8 mouse cellular contexts compared by ENCODE assay signal in genomic region chr2:174312118-174312647, GRCm38 (mm10). TPM values are rescaled to one million over a fixed set of nuclear protein-coding genes. Genes with fewer than 3 reads are reported as not detected.
DNase-seq lines count a peak whose midpoint lies in the region; ATAC-seq and TF ChIP-seq lines count a peak whose summit lies in the region.

No protein-coding gene starts in this region.

- H3K36me3 ChIP-seq in embryonic facial prominence, embryonic 14.5 days (ENCODE audit: control insufficient read depth, insufficient read depth, low read length), result no peaks in the 10 kb centered on the region
- no peaks in the 10 kb centered on the region for H3K36me3 ChIP-seq in heart, postnatal 0 days (replicated peaks; ENCODE audit: control insufficient read depth, insufficient read depth, low read length)
- no peaks in the 10 kb centered on the region for H3K36me3 ChIP-seq in liver, embryonic 12.5 days

- WGBS in embryonic facial prominence, embryonic 14.5 days, result 25% methylated on average over 4 of the region's 4 CpGs
- 29% methylated on average over 4 of the region's 4 CpGs for WGBS in heart, postnatal 0 days
- 39% methylated on average over 4 of the region's 4 CpGs for WGBS in liver, embryonic 12.5 days (ENCODE audit: insufficient replicate concordance)

- ATAC-seq in embryonic facial prominence, embryonic 14.5 days (ENCODE audit: low read depth), result peak; percentile 64
- ATAC-seq in heart, postnatal 0 days (ENCODE audit: insufficient read depth, low read depth), result 0 out of 2 replicates have a peak, but pooled peaks have one; percentile 55
- ATAC-seq in liver, embryonic 12.5 days, result peak; percentile 70

- peak; percentile 76 for DNase-seq in CD4-positive helper T cell, adult 2 months (ENCODE audit: low read depth, low spot score)
- peak; percentile 86 for DNase-seq in adrenal gland, postnatal 14 days
- DNase-seq in embryonic facial prominence, embryonic 14.5 days (ENCODE audit: low spot score), result peak; percentile 86
- peak; percentile 71 for DNase-seq in heart, postnatal 0 days (ENCODE audit: low spot score)
- DNase-seq in kidney, postnatal 25 days, result peak; percentile 84 to 94
- peak; percentile 61 to 82 for DNase-seq in natural killer cell, adult 2 months (ENCODE audit: low spot score in 2 of 2)
- DNase-seq in spleen, postnatal 4 days (ENCODE audit: low spot score in 2 of 2), result peak; percentile 73 to 85

- H3K9ac ChIP-seq in embryonic facial prominence, embryonic 14.5 days (ENCODE audit: low read depth, low read length), result no peak overlapping the region
- H3K9ac ChIP-seq in heart, postnatal 0 days (replicated peaks; ENCODE audit: low read depth, low read length), result no peak overlapping the region
- H3K9ac ChIP-seq in liver, embryonic 12.5 days, result no peak overlapping the region

- no peaks in the 10 kb centered on the region; the same call in 1 of the 2 replicates for H3K4me1 ChIP-seq in embryonic facial prominence, embryonic 14.5 days (ENCODE audit: control insufficient read depth, insufficient read depth, low read length)
- H3K4me1 ChIP-seq in heart, postnatal 0 days (ENCODE audit: control insufficient read depth, insufficient read depth), result no peaks in the 10 kb centered on the region
- H3K4me1 ChIP-seq in liver, embryonic 12.5 days, result peaks cover 11% of the 10 kb centered on the region; the same call in 1 of the 2 replicates

- no peak for TF ChIP-seq EP300 in heart, postnatal 0 days (IDR thresholded peaks at IDR 0.05; ENCODE audit: low read depth)

- H3K27ac ChIP-seq in embryonic facial prominence, embryonic 14.5 days (replicated peaks; ENCODE audit: low read depth, low read length), result no peak overlapping the region
- H3K27ac ChIP-seq in heart, postnatal 0 days (ENCODE audit: low read depth), result no peak overlapping the region
- H3K27ac ChIP-seq in liver, embryonic 12.5 days, result no peak overlapping the region

- TF ChIP-seq CTCF in heart, postnatal 0 days (IDR thresholded peaks at IDR 0.05; ENCODE audit: low read depth), result peak; percentile 80

- no peaks in the 10 kb centered on the region for H3K27me3 ChIP-seq in embryonic facial prominence, embryonic 14.5 days (replicated peaks; ENCODE audit: control insufficient read depth, insufficient read depth, low read length)
- no peaks in the 10 kb centered on the region for H3K27me3 ChIP-seq in heart, postnatal 0 days (ENCODE audit: control insufficient read depth, insufficient read depth, low read length)
- H3K27me3 ChIP-seq in liver, embryonic 12.5 days (replicated peaks), result peaks cover 3% of the 10 kb centered on the region; the same call in 1 of the 2 replicates

- H3K9me3 ChIP-seq in embryonic facial prominence, embryonic 14.5 days (ENCODE audit: control insufficient read depth, low read length), result no peaks in the 10 kb centered on the region
- H3K9me3 ChIP-seq in heart, postnatal 0 days (replicated peaks; ENCODE audit: control insufficient read depth, low read length), result no peaks in the 10 kb centered on the region
- no peaks in the 10 kb centered on the region for H3K9me3 ChIP-seq in liver, embryonic 12.5 days (replicated peaks)

- H3K4me3 ChIP-seq in embryonic facial prominence, embryonic 14.5 days (ENCODE audit: low read depth, low read length), result no peak overlapping the region
- H3K4me3 ChIP-seq in heart, postnatal 0 days (ENCODE audit: low read depth, low read length), result no peak overlapping the region
- H3K4me3 ChIP-seq in liver, embryonic 12.5 days, result no peak overlapping the region

- H3K4me2 ChIP-seq in embryonic facial prominence, embryonic 14.5 days (ENCODE audit: low read depth, low read length), result no peak overlapping the region
- H3K4me2 ChIP-seq in heart, postnatal 0 days (ENCODE audit: low read depth, low read length), result no peak overlapping the region
- H3K4me2 ChIP-seq in liver, embryonic 12.5 days, result no peak overlapping the region

RNA-seq across cellular contexts. Expression of gene Gnas, which starts 28.1 kb away (rescaled TPM):
- total RNA-seq in adrenal gland, postnatal 14 days (2021), result 4,967 and 5,329 TPM in 2 replicates
- polyA plus RNA-seq in embryonic facial prominence, embryonic 14.5 days (2014; fragmentation: Nextera tagmentation; extraction: Ambion mirVana), result 2,600 and 2,666 TPM in 2 replicates
- total RNA-seq in heart, postnatal 0 days (2014; rRNA removed; ENCODE audit: low replicate concordance), result 1,131 and 1,208 TPM in 2 replicates
- 1,263 and 1,283 TPM in 2 replicates for polyA plus RNA-seq in heart, postnatal 0 days (2015; fragmentation: Nextera tagmentation; extraction: Ambion mirVana)
- 565 and 587 TPM in 2 replicates for polyA plus RNA-seq in liver, embryonic 12.5 days (2016; fragmentation: Nextera tagmentation; extraction: Ambion mirVana)

RNA-seq across cellular contexts. Expression of gene Gm20721, which starts 34.3 kb away (rescaled TPM):
- 4.6 and 5.4 TPM in 2 replicates for total RNA-seq in adrenal gland, postnatal 14 days (2021)
- 15.1 and 18.1 TPM in 2 replicates for polyA plus RNA-seq in embryonic facial prominence, embryonic 14.5 days (2014; fragmentation: Nextera tagmentation; extraction: Ambion mirVana)
- total RNA-seq in heart, postnatal 0 days (2014; rRNA removed; ENCODE audit: low replicate concordance), result not detected in 2 replicates
- polyA plus RNA-seq in heart, postnatal 0 days (2015; fragmentation: Nextera tagmentation; extraction: Ambion mirVana), result 11.3 and 15.8 TPM in 2 replicates
- polyA plus RNA-seq in liver, embryonic 12.5 days (2016; fragmentation: Nextera tagmentation; extraction: Ambion mirVana), result 23.2 and 33.5 TPM in 2 replicates
